Mouse (Mus musculus): ENCODE measurements around the gene Hdac9. TPM values are rescaled to one million over a fixed set of nuclear protein-coding genes. Genes with fewer than 3 reads are reported as not detected.

Gene Hdac9
- polyA plus RNA-seq, 1 experiment from 2014 or later = 1.2 TPM

DNA sequence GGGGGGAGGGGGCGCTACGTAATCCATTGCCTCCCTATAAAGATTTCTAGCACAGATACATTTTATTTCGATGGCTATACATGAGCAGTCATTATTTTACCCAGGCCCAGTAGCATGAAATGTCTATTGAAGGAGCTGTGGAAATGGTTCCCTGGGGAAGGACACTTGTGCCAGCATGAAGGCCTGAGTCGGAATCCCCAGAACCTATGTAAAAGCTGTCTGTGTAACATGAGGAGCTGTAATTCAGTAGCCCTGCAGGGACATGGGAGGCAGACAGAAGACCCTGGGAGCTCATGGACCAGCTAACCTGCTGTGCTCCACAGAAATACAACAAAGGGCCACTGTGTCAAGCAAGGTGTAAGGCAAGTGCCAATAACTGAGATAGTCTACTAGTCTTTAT, 75.7 kb downstream of the Hdac9 start:
- Histone ChIP-seq H3K36me3 (no peaks in the 10 kb centered on the region), H3K4me2 (no peak overlapping the region), H3K27me3 (no peaks in the 10 kb centered on the region), H3K4me1 (replicated peaks) (no peaks in the 10 kb centered on the region), H3K27ac (no peak overlapping the region), H3K9ac (no peak overlapping the region), H3K4me3 (replicated peaks) (no peak overlapping the region), H3K9me3 (replicated peaks) (no peaks in the 10 kb centered on the region)
- DNase-seq (no peak), ATAC-seq (ENCODE audit: low read depth) (no peak)
- 76% methylated on average over 4 of the region's 4 CpGs for WGBS (ENCODE audit: insufficient replicate concordance)

DNA sequence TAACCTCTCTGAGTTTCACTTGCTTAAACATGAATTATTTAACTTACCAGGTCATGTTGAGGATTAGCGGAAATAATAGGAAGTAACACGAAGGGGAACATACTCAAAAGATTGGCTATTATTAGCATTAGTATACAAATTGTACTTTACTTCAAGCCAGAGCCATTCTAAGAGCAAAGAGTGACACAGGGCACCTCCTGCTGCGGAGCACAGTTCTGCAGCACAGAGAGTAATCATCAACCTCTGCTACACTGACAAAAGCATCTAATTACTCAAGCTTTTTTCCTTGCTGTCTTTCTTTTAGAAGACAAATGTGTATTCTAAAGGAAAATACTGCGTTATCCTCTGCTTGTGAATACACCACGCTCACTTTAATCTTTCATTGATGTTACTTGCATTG, 79.6 kb downstream of the Hdac9 start:
- no peak for ATAC-seq (ENCODE audit: low read depth)
- WGBS (ENCODE audit: insufficient replicate concordance) = 58% methylated on average over 5 of the region's 5 CpGs

DNA sequence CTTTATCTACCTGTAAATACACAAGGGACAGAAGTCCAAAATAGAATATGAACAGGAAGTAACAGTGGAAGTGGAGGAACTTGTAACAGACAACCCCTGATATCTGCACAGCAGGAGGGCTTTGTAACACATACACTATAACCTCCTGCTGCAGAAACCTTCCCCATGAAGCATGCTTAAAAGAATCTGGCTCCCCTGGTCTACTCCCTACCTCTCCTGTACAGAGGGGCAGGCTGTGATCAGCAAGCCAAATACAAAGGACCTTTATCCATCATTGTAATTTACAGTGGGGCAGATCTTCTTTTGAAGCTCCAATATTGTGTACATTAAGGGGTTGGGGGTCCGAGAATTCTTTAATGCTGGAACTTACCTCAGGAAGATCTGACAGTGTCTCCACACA, 80.0 kb downstream of the Hdac9 start:
- WGBS (ENCODE audit: insufficient replicate concordance) = 47% methylated on average over 1 of the region's 1 CpGs
- H3K27me3 ChIP-seq = no peaks in the 10 kb centered on the region
- H3K27ac ChIP-seq = no peak overlapping the region

More for the DNA sequence above, 79.6 kb downstream of the Hdac9 start:
- H3K27me3 ChIP-seq = no peaks in the 10 kb centered on the region
- DNase-seq = no peak
- H3K9me3 ChIP-seq (replicated peaks) = no peaks in the 10 kb centered on the region
- no peaks in the 10 kb centered on the region for H3K36me3 ChIP-seq
- no peak overlapping the region for H3K27ac ChIP-seq
- no peak overlapping the region for H3K4me2 ChIP-seq
- no peak overlapping the region for H3K4me3 ChIP-seq (replicated peaks)
- H3K9ac ChIP-seq = no peak overlapping the region
- H3K4me1 ChIP-seq (replicated peaks) = no peaks in the 10 kb centered on the region

DNA sequence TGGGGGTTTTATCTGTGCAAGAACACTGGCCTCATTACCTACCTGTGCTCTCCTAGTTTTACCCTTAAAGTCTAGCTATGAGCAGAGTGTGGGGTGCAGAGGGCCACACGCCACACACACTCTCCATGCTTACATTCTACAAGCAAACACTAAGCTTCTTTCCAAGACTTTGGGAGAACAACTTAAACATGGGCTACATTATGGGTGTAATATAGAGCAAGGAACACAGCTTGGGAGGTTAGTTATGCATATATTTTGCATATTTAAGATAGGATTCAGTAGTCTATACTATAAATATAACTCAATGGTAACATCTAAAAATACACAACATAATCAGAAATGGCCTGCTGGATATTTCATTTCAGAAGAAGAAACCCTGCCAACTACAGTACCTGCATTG, 80.8 kb downstream of the Hdac9 start:
- no peak overlapping the region for H3K4me2 ChIP-seq
- no peaks in the 10 kb centered on the region for H3K4me1 ChIP-seq (replicated peaks)
- 50% methylated on average over 1 of the region's 1 CpGs for WGBS (ENCODE audit: insufficient replicate concordance)
- H3K9me3 ChIP-seq (replicated peaks) = no peaks in the 10 kb centered on the region
- no peak overlapping the region for H3K27ac ChIP-seq
- H3K27me3 ChIP-seq = no peaks in the 10 kb centered on the region
- no peak overlapping the region for H3K4me3 ChIP-seq (replicated peaks)
- DNase-seq = no peak
- ATAC-seq (ENCODE audit: low read depth) = no peak
- no peak overlapping the region for H3K9ac ChIP-seq
- no peaks in the 10 kb centered on the region for H3K36me3 ChIP-seq

More for the DNA sequence above, 80.0 kb downstream of the Hdac9 start:
- no peaks in the 10 kb centered on the region for H3K9me3 ChIP-seq (replicated peaks)
- no peaks in the 10 kb centered on the region for H3K4me1 ChIP-seq (replicated peaks)
- no peak overlapping the region for H3K4me2 ChIP-seq
- no peak overlapping the region for H3K9ac ChIP-seq
- no peak for ATAC-seq (ENCODE audit: low read depth)
- no peaks in the 10 kb centered on the region for H3K36me3 ChIP-seq
- no peak for DNase-seq
- H3K4me3 ChIP-seq (replicated peaks) = no peak overlapping the region

DNA sequence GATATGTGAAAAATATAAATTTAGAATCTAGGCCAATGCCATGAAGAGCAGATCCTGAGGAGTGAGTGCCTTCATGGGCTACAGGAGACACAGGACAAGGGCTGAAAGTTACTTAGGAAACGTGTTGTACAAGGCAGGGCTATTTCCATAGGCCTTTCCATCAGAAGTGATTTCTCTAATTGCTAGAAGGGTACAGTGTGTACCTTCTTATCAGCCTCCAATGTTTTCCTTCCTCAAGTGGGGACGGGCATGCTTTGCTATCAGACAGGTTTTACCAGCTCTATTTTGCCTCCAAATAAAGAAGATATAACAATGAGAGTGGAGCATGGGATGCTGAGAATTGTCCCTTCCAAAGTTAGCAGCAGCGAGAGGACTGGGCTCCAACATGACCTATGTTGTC, 81.4 kb downstream of the Hdac9 start:
- H3K27me3 ChIP-seq = no peaks in the 10 kb centered on the region
- no peaks in the 10 kb centered on the region for H3K9me3 ChIP-seq (replicated peaks)
- H3K27ac ChIP-seq = no peak overlapping the region
- ATAC-seq (ENCODE audit: low read depth) (no peak), DNase-seq (no peak)
- H3K9ac ChIP-seq = no peak overlapping the region
- no peaks in the 10 kb centered on the region for H3K36me3 ChIP-seq
- H3K4me1 ChIP-seq (replicated peaks) = no peaks in the 10 kb centered on the region
- H3K4me3 ChIP-seq (replicated peaks) = no peak overlapping the region
- no peak overlapping the region for H3K4me2 ChIP-seq
- WGBS (ENCODE audit: insufficient replicate concordance) = 41% methylated on average over 3 of the region's 3 CpGs

DNA sequence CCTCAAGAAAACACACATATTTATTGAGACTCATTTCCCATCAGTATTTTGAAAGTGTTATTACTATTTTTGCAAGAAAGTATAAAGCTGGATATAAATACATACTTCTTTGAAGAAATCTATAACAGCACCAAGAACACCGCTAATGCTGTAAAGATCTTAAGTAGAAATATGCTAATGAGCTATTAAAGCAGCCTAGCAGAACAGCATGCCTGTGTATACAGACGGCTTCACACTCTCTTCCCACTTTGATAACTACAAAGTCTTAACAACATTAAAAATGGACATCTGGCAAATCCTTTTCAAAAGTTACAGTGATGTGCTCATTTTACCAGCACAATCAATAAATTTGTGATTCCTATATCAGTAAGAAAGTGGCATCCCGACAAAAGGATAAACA, 88.2 kb downstream of the Hdac9 start:
- Histone ChIP-seq H3K27ac (no peak overlapping the region), H3K4me1 (replicated peaks) (no peaks in the 10 kb centered on the region), H3K9ac (no peak overlapping the region), H3K9me3 (replicated peaks) (no peaks in the 10 kb centered on the region), H3K4me3 (replicated peaks) (no peak overlapping the region), H3K4me2 (no peak overlapping the region), H3K27me3 (no peaks in the 10 kb centered on the region), H3K36me3 (no peaks in the 10 kb centered on the region)
- no peak for ATAC-seq (ENCODE audit: low read depth)
- WGBS (ENCODE audit: insufficient replicate concordance) = 74% methylated on average over 3 of the region's 3 CpGs
- DNase-seq = no peak

DNA sequence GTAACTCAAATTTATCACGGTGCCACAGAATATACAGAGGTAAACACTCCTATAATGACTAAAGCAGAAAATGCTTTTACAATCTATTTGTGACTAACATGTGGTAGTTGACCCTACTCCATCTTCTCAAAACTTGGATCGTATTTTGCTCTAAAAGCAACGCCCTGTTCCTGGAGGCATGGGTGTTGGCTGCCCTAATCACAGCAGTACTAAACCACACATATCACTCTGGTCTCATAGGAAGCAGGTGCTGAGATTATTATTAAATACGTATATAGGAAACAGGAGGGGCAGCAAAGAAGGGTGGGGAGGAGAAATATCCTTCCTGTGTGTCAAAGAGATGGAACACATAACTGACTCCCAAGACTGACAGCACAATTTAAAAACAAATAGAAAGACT, 90.0 kb downstream of the Hdac9 start:
- H3K9me3 ChIP-seq (replicated peaks) = no peaks in the 10 kb centered on the region

DNA sequence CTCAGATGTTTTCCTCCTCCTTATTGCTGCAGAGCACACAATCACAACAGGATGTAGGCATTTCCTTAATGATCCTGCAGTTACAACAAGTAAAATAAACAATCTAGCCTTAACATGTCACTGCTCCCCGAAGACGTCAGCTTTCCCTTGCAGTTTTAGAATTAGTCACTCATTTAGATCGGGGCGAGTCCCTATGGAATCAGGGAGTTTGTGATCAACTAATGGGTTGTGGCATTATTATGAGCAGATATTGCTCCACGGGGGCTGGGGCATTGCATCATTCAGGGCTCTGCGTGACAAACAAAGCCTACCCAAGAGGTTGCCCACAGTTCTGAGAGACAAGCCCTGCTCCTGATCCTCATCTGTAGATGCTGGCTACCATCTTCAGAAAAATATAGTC, 96.7 kb downstream of the Hdac9 start:
- WGBS (ENCODE audit: insufficient replicate concordance) = 43% methylated on average over 6 of the region's 6 CpGs
- H3K27ac ChIP-seq = no peak overlapping the region

More for the DNA sequence above, 90.0 kb downstream of the Hdac9 start:
- H3K27me3 ChIP-seq = no peaks in the 10 kb centered on the region
- no peak overlapping the region for H3K4me2 ChIP-seq
- no peak overlapping the region for H3K4me3 ChIP-seq (replicated peaks)
- WGBS (ENCODE audit: insufficient replicate concordance) = 49% methylated on average over 4 of the region's 4 CpGs
- H3K27ac ChIP-seq = no peak overlapping the region
- no peaks in the 10 kb centered on the region for H3K4me1 ChIP-seq (replicated peaks)
- H3K36me3 ChIP-seq = no peaks in the 10 kb centered on the region
- no peak overlapping the region for H3K9ac ChIP-seq
- ATAC-seq (ENCODE audit: low read depth) (no peak), DNase-seq (no peak)

DNA sequence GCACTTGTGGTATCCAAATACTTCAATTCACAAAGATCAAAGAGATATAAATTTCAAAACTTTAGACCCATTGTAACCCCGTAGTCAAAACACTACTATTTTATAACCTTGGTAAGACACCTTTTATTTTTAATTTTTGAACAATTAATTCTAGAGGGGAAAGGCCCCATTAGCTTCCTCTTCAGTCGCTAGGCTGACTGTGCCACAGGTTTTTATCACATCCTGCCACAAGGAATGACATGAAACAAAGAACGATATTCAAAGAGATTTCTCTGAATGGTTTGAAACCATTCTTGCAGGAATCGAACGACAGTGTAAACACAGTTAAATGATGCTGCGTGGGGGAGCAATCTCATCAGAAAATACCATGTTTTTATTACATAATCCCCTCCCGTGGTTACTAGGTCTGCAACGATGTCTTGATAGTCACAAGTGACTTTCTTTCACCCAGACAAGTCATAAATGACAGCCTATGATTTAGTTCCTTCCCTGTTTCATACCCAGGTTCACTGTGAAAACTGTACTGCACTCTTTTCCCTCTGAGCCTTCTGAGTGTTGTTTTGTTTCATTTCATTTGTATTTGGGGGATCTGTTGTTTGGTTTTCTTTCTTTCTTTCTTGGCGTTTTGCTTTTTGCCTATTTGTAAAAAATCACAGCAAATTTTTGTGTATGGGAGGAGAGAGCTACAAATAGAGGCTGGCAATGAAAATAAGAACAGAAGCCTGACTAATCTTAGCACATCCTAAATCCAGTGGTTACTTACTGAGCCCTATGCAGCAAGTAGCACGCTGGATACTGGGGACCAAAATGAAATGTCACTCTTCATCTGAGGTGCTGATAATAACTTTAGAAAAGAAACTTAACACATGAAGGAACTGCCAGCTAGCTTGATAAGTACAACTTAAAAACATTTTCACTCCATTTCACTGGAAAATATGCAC, 105.0 kb downstream of the Hdac9 start:
- WGBS (ENCODE audit: insufficient replicate concordance) = 20% methylated on average over 10 of the region's 10 CpGs
- Histone ChIP-seq H3K36me3 (no peaks in the 10 kb centered on the region), H3K4me2 (no peak overlapping the region)

More for the DNA sequence above, 96.7 kb downstream of the Hdac9 start:
- Histone ChIP-seq H3K36me3 (no peaks in the 10 kb centered on the region), H3K9me3 (replicated peaks) (no peaks in the 10 kb centered on the region), H3K9ac (no peak overlapping the region), H3K4me3 (replicated peaks) (no peak overlapping the region), H3K4me2 (no peak overlapping the region), H3K27me3 (no peaks in the 10 kb centered on the region), H3K4me1 (replicated peaks) (no peaks in the 10 kb centered on the region)
- ATAC-seq (ENCODE audit: low read depth) = no peak
- DNase-seq = no peak

DNA sequence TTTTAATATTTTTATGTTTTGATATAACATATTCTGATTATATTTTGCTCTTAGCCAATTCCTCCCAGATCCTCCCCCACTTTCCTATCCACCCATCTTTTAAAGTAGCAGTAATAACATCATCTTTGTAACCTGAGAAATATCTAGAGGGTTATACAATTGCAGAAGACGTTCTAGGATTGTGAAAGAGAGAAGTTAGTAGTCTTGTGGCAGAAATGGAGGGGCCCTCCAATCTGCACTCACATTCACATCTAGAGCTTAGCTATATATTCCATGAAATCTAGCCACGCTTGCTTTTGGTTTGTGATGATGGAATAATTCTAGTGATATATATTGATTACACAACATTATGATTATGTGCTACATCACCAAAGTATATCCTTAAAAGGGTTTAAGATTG, 106.7 kb downstream of the Hdac9 start:
- Histone ChIP-seq H3K27ac (no peak overlapping the region), H3K4me2 (no peak overlapping the region), H3K4me3 (replicated peaks) (no peak overlapping the region), H3K27me3 (no peaks in the 10 kb centered on the region), H3K4me1 (replicated peaks) (no peaks in the 10 kb centered on the region), H3K36me3 (no peaks in the 10 kb centered on the region), H3K9ac (no peak overlapping the region), H3K9me3 (replicated peaks) (no peaks in the 10 kb centered on the region)
- 60% methylated on average over 2 of the region's 2 CpGs for WGBS (ENCODE audit: insufficient replicate concordance)
- no peak for ATAC-seq (ENCODE audit: low read depth)
- DNase-seq = no peak

More for the DNA sequence above, 105.0 kb downstream of the Hdac9 start:
- H3K9me3 ChIP-seq (replicated peaks) = no peaks in the 10 kb centered on the region
- H3K9ac ChIP-seq = no peak overlapping the region
- H3K4me3 ChIP-seq (replicated peaks) = no peak overlapping the region
- DNase-seq (no peak), ATAC-seq (ENCODE audit: low read depth) (no peak)
- no peaks in the 10 kb centered on the region for H3K27me3 ChIP-seq
- no peaks in the 10 kb centered on the region for H3K4me1 ChIP-seq (replicated peaks)
- H3K27ac ChIP-seq = no peak overlapping the region

DNA sequence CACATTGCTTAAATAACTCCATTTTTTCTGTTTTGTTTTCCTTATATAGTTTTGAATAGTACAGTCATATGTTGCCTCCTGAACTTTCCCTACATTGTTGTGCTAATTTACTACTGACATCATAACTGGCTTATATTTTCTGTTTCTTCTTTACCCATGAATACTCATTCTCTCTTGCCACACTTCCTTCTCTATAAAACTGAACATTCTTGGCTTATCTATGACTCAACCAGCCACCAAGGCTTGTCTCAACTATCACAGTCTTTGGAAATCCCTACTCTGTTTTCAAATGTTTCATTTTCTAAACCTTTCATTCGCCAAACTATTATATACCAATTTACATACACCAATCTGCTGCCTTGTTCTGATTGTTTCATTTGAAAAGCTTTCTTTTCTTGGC, 108.7 kb downstream of the Hdac9 start:
- Histone ChIP-seq H3K36me3 (no peaks in the 10 kb centered on the region), H3K27me3 (no peaks in the 10 kb centered on the region), H3K9ac (no peak overlapping the region), H3K4me3 (replicated peaks) (no peak overlapping the region), H3K4me2 (no peak overlapping the region), H3K9me3 (replicated peaks) (no peaks in the 10 kb centered on the region), H3K27ac (no peak overlapping the region), H3K4me1 (replicated peaks) (no peaks in the 10 kb centered on the region)
- WGBS (ENCODE audit: insufficient replicate concordance) = 57% methylated on average over 1 of the region's 1 CpGs
- no peak for ATAC-seq (ENCODE audit: low read depth)
- DNase-seq = no peak

DNA sequence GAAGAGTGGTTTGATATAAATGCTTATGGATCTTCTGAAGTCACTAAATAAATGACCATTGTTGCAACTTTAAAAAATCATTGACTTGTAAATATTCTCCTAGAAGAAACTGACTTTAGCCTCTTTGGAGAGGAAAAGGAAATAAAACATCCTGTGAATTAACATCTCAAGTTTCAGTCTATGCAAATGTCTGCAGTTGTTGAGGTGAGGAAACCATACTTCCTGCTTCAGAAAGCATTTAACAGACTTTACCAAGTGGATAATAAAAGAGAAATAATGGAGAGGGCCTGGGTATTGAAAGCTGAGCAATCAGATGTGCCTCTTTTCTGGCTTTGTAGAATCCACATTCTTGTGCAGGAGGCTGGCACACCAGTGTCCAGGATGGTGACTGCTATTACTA, 110.4 kb downstream of the Hdac9 start:
- H3K27ac ChIP-seq = no peak overlapping the region
- no peak for ATAC-seq (ENCODE audit: low read depth)

More for the DNA sequence above, 110.4 kb downstream of the Hdac9 start:
- Histone ChIP-seq H3K9me3 (replicated peaks) (no peaks in the 10 kb centered on the region), H3K4me3 (replicated peaks) (no peak overlapping the region), H3K9ac (no peak overlapping the region), H3K4me2 (no peak overlapping the region), H3K27me3 (no peaks in the 10 kb centered on the region), H3K36me3 (no peaks in the 10 kb centered on the region), H3K4me1 (replicated peaks) (no peaks in the 10 kb centered on the region)
- DNase-seq = no peak
